ENCODE assay signal across 8 mouse cellular contexts in the genomic region with DNA sequence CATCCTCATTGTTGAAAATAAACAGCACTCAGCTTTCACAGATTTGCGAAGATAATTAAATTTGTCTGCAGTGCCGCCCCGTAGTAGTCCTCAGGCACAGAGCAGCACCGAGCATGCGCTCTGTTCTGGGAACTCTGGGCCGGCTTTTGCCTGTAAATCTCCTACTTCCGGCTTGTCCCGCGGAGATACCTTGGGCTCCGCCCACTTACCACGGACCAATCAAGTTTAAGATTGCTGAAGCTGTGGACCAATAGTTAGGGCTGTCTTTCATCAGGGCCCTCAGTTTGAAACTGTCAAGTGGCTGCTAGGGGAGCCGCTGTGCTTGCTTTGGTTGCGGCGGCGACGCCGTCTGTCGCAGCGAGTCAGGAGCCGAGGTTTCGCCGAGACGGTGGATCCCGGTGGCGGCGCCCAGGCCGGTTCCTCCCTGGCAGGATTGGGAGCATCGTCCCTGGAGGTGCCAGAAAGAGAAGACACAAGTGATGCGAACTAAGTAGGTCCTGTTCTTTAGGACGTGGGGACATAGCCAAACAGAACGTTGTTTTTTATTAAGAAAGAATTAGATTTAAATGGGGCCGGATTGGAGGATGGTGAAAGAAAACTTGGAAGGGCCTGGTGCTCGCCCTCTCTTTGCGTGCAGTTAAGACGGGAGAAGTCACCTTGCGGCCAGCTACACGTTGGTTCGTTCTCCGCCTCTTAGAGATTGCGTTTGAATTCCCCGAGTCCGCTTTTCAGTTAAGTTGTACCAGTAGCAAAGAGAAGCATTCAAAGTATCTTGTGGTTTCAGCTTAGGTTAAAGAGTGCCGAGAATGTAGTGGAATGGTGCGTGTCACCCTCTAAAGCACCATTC. TPM values are rescaled to one million over a fixed set of nuclear protein-coding genes. Genes with fewer than 3 reads are reported as not detected.
DNase-seq lines count a peak whose midpoint lies in the region; ATAC-seq and TF ChIP-seq lines count a peak whose summit lies in the region.

A gene (plus strand): TSS at position 253 of the 847 bp plus-strand sequence.

- H3K4me2 ChIP-seq in CH12.LX (ENCODE audit: insufficient read depth, low read depth, poor library complexity, severe bottlenecking) = peak within 1 kb of the TSS; percentile 74
- H3K4me2 ChIP-seq in forebrain, embryonic 11.5 days (ENCODE audit: low read depth, low read length, severe bottlenecking) = peak within 1 kb of the TSS; percentile 60
- H3K4me2 ChIP-seq in heart, embryonic 16.5 days (ENCODE audit: low read depth, low read length) = peak within 1 kb of the TSS; percentile 81
- H3K4me2 ChIP-seq in liver, embryonic 15.5 days = peak within 1 kb of the TSS; percentile 83
- H3K4me2 ChIP-seq in neural tube, embryonic 12.5 days (replicated peaks) = peak within 1 kb of the TSS; percentile 76

- peaks cover 18 to 33% of the 10 kb centered on the region in 2 experiments for H3K36me3 ChIP-seq in CH12.LX (replicated peaks in 1 of 2; ENCODE audit: control insufficient read depth in 1 of 2, insufficient read depth in 1 of 2, low read length in 1 of 2)
- peaks cover under 1% of the 10 kb centered on the region; the same call in 1 of the 2 replicates for H3K36me3 ChIP-seq in forebrain, embryonic 11.5 days (ENCODE audit: control insufficient read depth, insufficient read depth, low read length)
- peaks cover 25% of the 10 kb centered on the region for H3K36me3 ChIP-seq in heart, embryonic 16.5 days (ENCODE audit: control insufficient read depth, insufficient read depth)
- H3K36me3 ChIP-seq in liver, embryonic 15.5 days (replicated peaks) = peaks cover 31% of the 10 kb centered on the region
- peaks cover 13% of the 10 kb centered on the region for H3K36me3 ChIP-seq in neural tube, embryonic 12.5 days

- TF ChIP-seq CTCF in CH12.LX (conservative IDR thresholded peaks at IDR 0.05 in 1 of 2, IDR thresholded peaks at IDR 0.05 in 1 of 2; ENCODE audit: low read depth in 2 of 2, low read length in 2 of 2) = no peak

- no peaks in the 10 kb centered on the region for H3K27me3 ChIP-seq in CH12.LX (replicated peaks)
- H3K27me3 ChIP-seq in forebrain, embryonic 11.5 days (ENCODE audit: control insufficient read depth, insufficient read depth, low read length) = no peaks in the 10 kb centered on the region
- H3K27me3 ChIP-seq in heart, embryonic 16.5 days (ENCODE audit: control insufficient read depth, insufficient read depth, low read length) = no peaks in the 10 kb centered on the region
- H3K27me3 ChIP-seq in liver, embryonic 15.5 days = no peaks in the 10 kb centered on the region
- no peaks in the 10 kb centered on the region for H3K27me3 ChIP-seq in neural tube, embryonic 12.5 days (replicated peaks)

- in situ Hi-C loops in CH12.LX (cut with MboI; ENCODE audit: low pct_ligation_motif_present, low pct_unique_long_range_greater_than_20kb, low sequenced_read_pairs) = no loop called here

- TF ChIP-seq RAD21 in CH12.LX (IDR thresholded peaks at IDR 0.05; ENCODE audit: low read depth, low read length) = no peak

- H3K27ac ChIP-seq in CH12.LX (ENCODE audit: insufficient read depth, low read depth) = no peak within 1 kb of the TSS
- no peak within 1 kb of the TSS for H3K27ac ChIP-seq in forebrain, embryonic 11.5 days (ENCODE audit: low read depth, low read length)
- H3K27ac ChIP-seq in heart, embryonic 16.5 days (ENCODE audit: low read length) = peak within 1 kb of the TSS; percentile 86
- peak within 1 kb of the TSS; percentile 69 for H3K27ac ChIP-seq in liver, embryonic 15.5 days (replicated peaks)
- H3K27ac ChIP-seq in neural tube, embryonic 12.5 days = no peak within 1 kb of the TSS

- ATAC-seq in forebrain, embryonic 11.5 days (replicated peaks; ENCODE audit: low FRiP score) = peak; percentile 100
- peak; percentile 100 for ATAC-seq in heart, embryonic 16.5 days (replicated peaks; ENCODE audit: extremely low read depth, insufficient read depth, low FRiP score)
- ATAC-seq in liver, embryonic 15.5 days (ENCODE audit: insufficient read depth) = peak; percentile 99
- ATAC-seq in neural tube, embryonic 12.5 days (ENCODE audit: low FRiP score, low read depth) = peak; percentile 100

- no peak for TF ChIP-seq EP300 in CH12.LX (IDR thresholded peaks at IDR 0.05; ENCODE audit: low read length)

- under 1% methylated on average over 44 of the region's 44 CpGs for WGBS in forebrain, embryonic 11.5 days
- WGBS in heart, embryonic 16.5 days = under 1% methylated on average over 44 of the region's 44 CpGs
- under 1% methylated on average over 44 of the region's 44 CpGs for WGBS in liver, embryonic 15.5 days (ENCODE audit: insufficient replicate concordance)
- under 1% methylated on average over 44 of the region's 44 CpGs for WGBS in neural tube, embryonic 12.5 days

- peak; percentile 98 for DNase-seq in CH12.LX (ENCODE audit: extremely low read depth)
- DNase-seq in c-Kit-positive CD71-positive TER-119-negative erythroid progenitor cells, embryonic 14.5 days (ENCODE audit: low read depth) = peak; percentile 98
- peak; percentile 97 for DNase-seq in forebrain, embryonic 11.5 days (ENCODE audit: low spot score)
- DNase-seq in kidney, postnatal 36 days = peak; percentile 97 to 99
- DNase-seq in telencephalon, adult 2 months (ENCODE audit: low read depth, low spot score) = peak; percentile 99

- peak within 1 kb of the TSS; percentile 99 for H3K9ac ChIP-seq in CH12.LX (ENCODE audit: insufficient read depth, low read depth)
- H3K9ac ChIP-seq in forebrain, embryonic 11.5 days (ENCODE audit: low read length) = peak within 1 kb of the TSS; percentile 66
- H3K9ac ChIP-seq in heart, embryonic 16.5 days (ENCODE audit: low read length) = peak within 1 kb of the TSS; percentile 91
- peak within 1 kb of the TSS; percentile 65 for H3K9ac ChIP-seq in liver, embryonic 15.5 days
- peak within 1 kb of the TSS; percentile 71 for H3K9ac ChIP-seq in neural tube, embryonic 12.5 days

- peaks cover 12% of the 10 kb centered on the region for H3K9me3 ChIP-seq in CH12.LX (replicated peaks; ENCODE audit: low read length)
- no peaks in the 10 kb centered on the region for H3K9me3 ChIP-seq in forebrain, embryonic 11.5 days (ENCODE audit: control insufficient read depth, low read length)
- 0 out of 2 replicates have a peak, but pooled peaks cover 4% of the 10 kb centered on the region for H3K9me3 ChIP-seq in heart, embryonic 16.5 days (replicated peaks; ENCODE audit: control insufficient read depth, low read length)
- H3K9me3 ChIP-seq in liver, embryonic 15.5 days (replicated peaks) = no peaks in the 10 kb centered on the region
- no peaks in the 10 kb centered on the region for H3K9me3 ChIP-seq in neural tube, embryonic 12.5 days

- H3K4me3 ChIP-seq in CH12.LX (replicated peaks in 1 of 3; ENCODE audit: low read depth in 2 of 3, low read length in 2 of 3, poor library complexity in 1 of 3) = peak within 1 kb of the TSS; percentile 90 to 99 (median 90)
- peak within 1 kb of the TSS; percentile 61 for H3K4me3 ChIP-seq in forebrain, embryonic 11.5 days (ENCODE audit: low read depth, low read length)
- H3K4me3 ChIP-seq in heart, embryonic 16.5 days (ENCODE audit: low read length) = peak within 1 kb of the TSS; percentile 99
- peak within 1 kb of the TSS; percentile 75 for H3K4me3 ChIP-seq in liver, embryonic 15.5 days (replicated peaks)
- peak within 1 kb of the TSS; percentile 65 for H3K4me3 ChIP-seq in neural tube, embryonic 12.5 days

- TF ChIP-seq POLR2A in CH12.LX (IDR thresholded peaks at IDR 0.05; ENCODE audit: low read depth, low read length) = peak; percentile 84

- H3K4me1 ChIP-seq in CH12.LX (ENCODE audit: control insufficient read depth in 1 of 2, insufficient read depth in 2 of 2) = peaks cover 0 to 14% of the 10 kb centered on the region in 2 experiments; a peak in 2 of 4 replicates
- peaks cover 6% of the 10 kb centered on the region for H3K4me1 ChIP-seq in forebrain, embryonic 11.5 days (replicated peaks; ENCODE audit: control insufficient read depth, insufficient read depth, low read length)
- H3K4me1 ChIP-seq in heart, embryonic 16.5 days (ENCODE audit: control insufficient read depth, insufficient read depth, low read length) = peaks cover 9% of the 10 kb centered on the region
- H3K4me1 ChIP-seq in liver, embryonic 15.5 days (replicated peaks) = peaks cover 18% of the 10 kb centered on the region
- peaks cover 8% of the 10 kb centered on the region for H3K4me1 ChIP-seq in neural tube, embryonic 12.5 days

- dilution Hi-C loops in CH12.LX (cut with MboI; ENCODE audit: extremely low pct_ligation_motif_present, extremely low pct_unique_long_range_greater_than_20kb, low sequenced_read_pairs) = no loop called here

- H3K79me2 ChIP-seq in CH12.LX (replicated peaks; ENCODE audit: control insufficient read depth, extremely low read depth, insufficient read depth, poor library complexity, severe bottlenecking) = peaks cover 18% of the 10 kb centered on the region

TF ChIP-seq in CH12.LX, 34 proteins besides CTCF, POLR2A, EP300 and RAD21 (continues in another document):
- TF ChIP-seq SMC3 (IDR thresholded peaks at IDR 0.05; ENCODE audit: low read depth, low read length) (no peak), MEF2A (IDR thresholded peaks at IDR 0.05; ENCODE audit: borderline replicate concordance, low read depth, low read length) (peak; percentile 64), PAX5 (IDR thresholded peaks at IDR 0.05; ENCODE audit: low read length) (no peak), MXI1 (IDR thresholded peaks at IDR 0.05; ENCODE audit: low read depth, low read length) (peak; percentile 93), ZMIZ1 (IDR thresholded peaks at IDR 0.05; ENCODE audit: low read depth, low read length) (peak; percentile 74), TCF12 (IDR thresholded peaks at IDR 0.05; ENCODE audit: low read depth, low read length) (peak; percentile 82), BHLHE40 (IDR thresholded peaks at IDR 0.05; ENCODE audit: low read depth, low read length) (no peak), MAFK (IDR thresholded peaks at IDR 0.05; ENCODE audit: insufficient replicate concordance, low read length) (no peak), MYC (IDR thresholded peaks at IDR 0.05; ENCODE audit: low read depth, low read length) (peak; percentile 74), JUND (conservative IDR thresholded peaks at IDR 0.05; ENCODE audit: low read depth, low read length) (no peak), KAT2A (IDR thresholded peaks at IDR 0.05; ENCODE audit: insufficient replicate concordance, low read length) (peak; percentile 72; the same call in 1 of the 2 replicates), CHD2 (IDR thresholded peaks at IDR 0.05; ENCODE audit: low read length) (peak; percentile 98), ZC3H11A (IDR thresholded peaks at IDR 0.05; ENCODE audit: low read depth, low read length) (no peak)

RNA-seq across cellular contexts. Expression of the gene that starts here (rescaled TPM):
- total RNA-seq in CH12.LX (2012; rRNA removed) = 17.2 and 18.0 TPM in 2 replicates
- total RNA-seq in CH12.LX (2014; rRNA removed) = 21.6 and 23.8 TPM in 2 replicates
- polyA plus RNA-seq in CH12.LX (2012; ENCODE audit: insufficient read length, low read depth) = 31.0 and 37.5 TPM in 2 replicates
- 25.8 and 27.3 TPM in 2 replicates for polyA plus RNA-seq in forebrain, embryonic 11.5 days (2014; fragmentation: Nextera tagmentation; extraction: Ambion mirVana)
- polyA plus RNA-seq in heart, embryonic 16.5 days (2015; fragmentation: Nextera tagmentation; extraction: Ambion mirVana) = 10.4 and 11.5 TPM in 2 replicates
- 4.6 and 4.8 TPM in 2 replicates for polyA plus RNA-seq in liver, embryonic 15.5 days (2015; fragmentation: Nextera tagmentation; extraction: Ambion mirVana)
- polyA plus RNA-seq in neural tube, embryonic 12.5 days (2016; fragmentation: Nextera tagmentation; extraction: Ambion mirVana) = 29.9 and 30.6 TPM in 2 replicates

Comparison
In these comparisons a context has a peak if more than half of its experiments do, and no peak if none do; other contexts are left out.
1. H3K27ac ChIP-seq: peak in heart, embryonic 16.5 days (single experiment) and liver, embryonic 15.5 days (single experiment); none in CH12.LX (single experiment), forebrain, embryonic 11.5 days (single experiment) and neural tube, embryonic 12.5 days (single experiment).
2. Peak in every context shown above with its lines, with median percentiles within 50 percentile points of each other: DNase-seq, H3K4me2 ChIP-seq, H3K4me3 ChIP-seq, H3K9ac ChIP-seq and ATAC-seq.